Mouse (Mus musculus) CH12.LX (cell line): Measurements from ENCODE around the gene Dhx32.

Experiments
- CHD2 ChIP-seq: IDR thresholded peaks from 2 replicates; pipeline ENCODE4 v1.6.1; 2011; ENCODE audit warnings: low read length, improper control_type of control experiment
- CTCF ChIP-seq, 2 experiments: IDR thresholded peaks in 1 of 2; conservative IDR thresholded peaks in 1 of 2; 2 replicates each; pipeline ENCODE4 v1.5.1; 2011 to 2012; ENCODE audit warnings: low read depth in 2 of 2, low read length in 2 of 2, improper control_type of control experiment in 1 of 2, inconsistent platforms in 1 of 2, mild to moderate bottlenecking in 1 of 2, moderate library complexity in 1 of 2
- ETS1 ChIP-seq: conservative IDR thresholded peaks from 2 replicates; pipeline ENCODE4 v1.6.1; 2012; ENCODE audit warnings: low read depth, mild to moderate bottlenecking, inconsistent platforms, low read length, improper control_type of control experiment, moderate library complexity
- MAZ ChIP-seq: IDR thresholded peaks from 2 replicates; pipeline ENCODE4 v1.6.1; 2012; ENCODE audit warnings: low read depth, mild to moderate bottlenecking, inconsistent platforms, low read length, improper control_type of control experiment, moderate library complexity
- MEF2A ChIP-seq: IDR thresholded peaks from 2 replicates; pipeline ENCODE4 v1.6.1; 2014; ENCODE audit warnings: low read depth, mild to moderate bottlenecking, inconsistent platforms, low read length, improper control_type of control experiment, borderline replicate concordance
- POLR2A ChIP-seq: IDR thresholded peaks from 2 replicates; pipeline ENCODE4 v1.6.1; 2011; ENCODE audit warnings: low read depth, mild to moderate bottlenecking, improper control_type of control experiment, low read length
- ZKSCAN1 ChIP-seq: IDR thresholded peaks from 2 replicates; pipeline ENCODE4 v1.6.1; 2012; ENCODE audit warnings: low read depth, inconsistent platforms, low read length, improper control_type of control experiment, borderline replicate concordance

DNA sequence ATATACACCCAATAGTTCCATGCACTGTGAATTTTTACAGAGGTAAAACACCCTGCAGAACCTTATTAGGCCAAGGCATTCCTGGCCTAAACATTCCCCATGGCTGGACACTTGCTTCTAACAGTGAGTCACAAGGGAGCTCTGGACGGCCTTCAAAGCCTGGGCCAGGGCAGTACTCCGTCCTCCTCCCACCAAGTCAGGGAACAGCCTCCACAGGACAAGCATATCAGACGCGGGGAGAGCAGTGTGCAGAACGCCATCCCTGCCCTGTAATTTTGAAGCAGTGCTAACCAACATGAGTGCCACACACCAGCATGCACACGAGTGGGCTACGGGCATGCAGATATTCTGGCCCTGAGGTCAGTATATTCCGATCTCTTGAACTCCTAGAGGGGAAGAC lies 35.2 kb downstream of the Dhx32 start:
- TF ChIP-seq CTCF (conservative IDR thresholded peaks at IDR 0.05 in 1 of 2, IDR thresholded peaks at IDR 0.05 in 1 of 2; ENCODE audit: low read depth in 2 of 2, low read length in 2 of 2) (no peak), ZKSCAN1 (no peak), POLR2A (no peak), CHD2 (no peak), MAZ (no peak), ETS1 (no peak), MEF2A (no peak)
